Mouse (Mus musculus) erythroblast, embryonic 14.5 days (primary cell): ENCODE measurements around the gene Ptprn2. TPM values are rescaled to one million over a fixed set of nuclear protein-coding genes. Genes with fewer than 3 reads are reported as not detected.

Experiments
- H3K27me3 ChIP-seq: 2 replicates; pipeline ENCODE4 v1.6.1; 2012; ENCODE audit warnings: inconsistent platforms; ENCODE audit not compliant: control insufficient read depth
- H3K36me3 ChIP-seq: 2 replicates; pipeline ENCODE4 v1.6.1; 2012; ENCODE audit warnings: mild to moderate bottlenecking, inconsistent platforms; ENCODE audit not compliant: control insufficient read depth
- H3K4me1 ChIP-seq: 2 replicates; pipeline ENCODE4 v1.6.1; 2012; ENCODE audit warnings: inconsistent platforms; ENCODE audit not compliant: control insufficient read depth
- H3K4me3 ChIP-seq: replicated peaks from 2 replicates; pipeline ENCODE3; 2012; ENCODE audit warnings: moderate library complexity, mild to moderate bottlenecking, inconsistent platforms
- H3K9me3 ChIP-seq: 2 replicates; pipeline ENCODE4 v1.6.1; 2012; ENCODE audit warnings: low read length, inconsistent platforms, mixed read lengths; ENCODE audit not compliant: control insufficient read depth
- GATA1 ChIP-seq: IDR thresholded peaks from 2 replicates; pipeline ENCODE4 v1.6.1; 2012; ENCODE audit warnings: low read length, inconsistent platforms, mixed read lengths
- TAL1 ChIP-seq: IDR thresholded peaks from 3 replicates; pipeline ENCODE4 v1.6.1; 2012; ENCODE audit warnings: low read length, inconsistent platforms, mixed read lengths
- polyA plus RNA-seq: library from polyadenylated mRNA; stranded (reverse); fragments of >175 nt; gene quantifications from 2 replicates; pipeline ENCODE4 v1.2.3, GENCODE M21; 2012

Gene Ptprn2
- polyA plus RNA-seq, 1 experiment = 0.03 TPM

DNA sequence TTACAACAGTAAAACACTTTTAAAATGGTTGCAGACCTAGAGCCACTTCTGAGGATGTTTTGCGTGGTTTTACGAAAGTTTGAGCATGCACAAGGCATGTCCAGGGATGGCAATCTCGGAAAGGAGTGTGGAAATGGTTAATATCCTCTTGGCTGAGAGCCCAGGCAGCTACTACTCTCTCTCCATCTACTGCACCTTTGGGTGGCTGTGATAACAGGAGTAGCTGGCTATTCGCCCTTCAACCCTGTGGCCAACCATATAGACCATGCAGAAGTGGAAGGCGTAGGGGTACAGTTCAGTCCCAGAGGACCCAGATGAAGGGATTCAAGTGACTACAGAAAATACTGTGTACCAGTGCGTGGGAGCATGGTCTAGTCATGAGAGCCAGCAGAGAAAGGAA is 655.9 kb downstream of the Ptprn2 start:
- TF ChIP-seq GATA1 = no peak
- TF ChIP-seq TAL1 = no peak
- Histone ChIP-seq H3K27me3 (no peaks in the 10 kb centered on the region; the same call in 1 of the 2 replicates), H3K4me1 (no peaks in the 10 kb centered on the region), H3K4me3 (no peak overlapping the region), H3K36me3 (no peaks in the 10 kb centered on the region), H3K9me3 (no peaks in the 10 kb centered on the region)

DNA sequence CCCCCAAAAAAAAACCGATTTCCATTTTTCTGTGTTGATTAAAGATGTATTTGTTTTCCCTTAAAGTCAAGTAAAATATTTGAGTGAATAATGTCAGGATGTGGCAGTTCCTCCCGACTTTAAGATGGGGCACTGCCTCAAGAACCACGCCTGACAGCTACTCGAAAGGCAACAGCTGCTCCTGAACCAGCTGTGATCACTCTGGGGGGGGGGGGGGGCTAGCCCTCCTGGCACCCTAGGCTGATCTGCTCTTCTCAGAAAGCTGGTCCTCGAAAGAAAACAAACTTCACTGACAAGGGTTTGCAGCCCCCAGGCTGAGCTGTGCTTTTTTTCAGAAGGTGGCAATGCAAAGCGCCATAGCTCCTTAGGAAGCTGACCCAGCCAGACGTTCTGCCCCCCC is 663.7 kb downstream of the Ptprn2 start:
- TF ChIP-seq GATA1 = no peak
- no peak for TF ChIP-seq TAL1
- no peaks in the 10 kb centered on the region for H3K4me1 ChIP-seq
- H3K27me3 ChIP-seq = peaks cover 46% of the 10 kb centered on the region
- H3K36me3 ChIP-seq = no peaks in the 10 kb centered on the region
- H3K9me3 ChIP-seq = no peaks in the 10 kb centered on the region
- no peak overlapping the region for H3K4me3 ChIP-seq

DNA sequence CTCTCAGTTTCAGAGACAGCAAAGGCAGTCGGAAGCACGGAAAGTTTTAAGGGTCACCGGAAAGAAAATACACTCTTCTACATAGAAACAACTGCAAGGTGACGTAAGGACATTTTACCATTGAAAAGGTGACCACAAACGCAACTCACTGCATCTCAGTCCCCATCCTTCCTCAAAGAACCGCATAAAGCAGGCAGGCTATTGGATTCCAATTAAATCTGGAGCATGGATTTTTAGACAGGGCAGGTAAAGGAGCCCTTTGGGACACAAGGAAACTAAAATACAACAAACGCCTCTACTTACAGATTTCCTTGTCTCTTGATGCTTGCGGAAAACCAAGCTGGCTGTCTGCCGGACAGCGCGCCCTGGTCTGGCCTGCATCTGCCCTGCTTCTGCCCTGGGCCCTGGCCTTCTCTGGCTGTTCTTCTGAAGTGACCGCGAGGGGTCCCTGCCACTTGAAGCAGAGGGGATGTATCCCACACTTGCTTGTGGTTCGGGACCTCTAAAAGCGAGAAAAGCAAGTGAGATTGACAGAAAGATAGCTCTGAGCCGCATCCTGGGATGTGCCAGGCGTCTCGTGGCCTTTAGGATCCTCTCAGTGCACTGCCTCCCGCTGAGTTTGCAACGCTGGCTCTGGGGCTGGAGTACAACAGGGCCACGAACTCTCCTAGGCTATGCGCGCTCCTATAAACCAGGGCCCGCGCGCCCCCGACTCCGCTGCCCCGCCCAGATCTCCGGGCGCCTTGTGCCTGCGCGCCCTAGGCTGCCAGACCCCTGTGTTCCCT is 665.3 kb downstream of the Ptprn2 start:
- peaks cover 62% of the 10 kb centered on the region for H3K27me3 ChIP-seq
- no peaks in the 10 kb centered on the region for H3K4me1 ChIP-seq
- no peaks in the 10 kb centered on the region for H3K36me3 ChIP-seq
- TF ChIP-seq TAL1 = no peak
- no peak for TF ChIP-seq GATA1
- no peaks in the 10 kb centered on the region for H3K9me3 ChIP-seq
- no peak overlapping the region for H3K4me3 ChIP-seq

DNA sequence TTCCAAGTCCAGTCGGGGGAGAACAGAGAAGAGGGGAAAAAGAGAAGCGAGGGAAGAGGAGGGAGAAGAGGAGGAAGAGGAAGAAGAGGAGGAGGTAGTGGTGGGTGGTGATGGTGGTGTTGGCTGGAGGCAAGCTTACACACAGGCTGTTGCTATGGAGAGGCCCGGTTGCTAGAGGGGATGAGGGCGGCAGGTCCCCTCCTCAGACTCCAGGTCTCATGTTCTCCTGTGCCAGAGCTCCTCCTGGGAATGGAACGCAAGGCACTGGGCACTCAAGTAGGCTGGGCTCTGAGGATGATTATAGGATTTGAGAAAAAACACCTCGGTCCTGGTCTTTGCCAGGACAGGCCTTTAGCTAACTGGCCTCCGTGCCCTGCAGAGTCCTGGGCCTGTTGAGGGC is 666.1 kb downstream of the Ptprn2 start:
- Histone ChIP-seq H3K9me3 (no peaks in the 10 kb centered on the region), H3K27me3 (peaks cover 69% of the 10 kb centered on the region)
- TF ChIP-seq TAL1 (no peak), GATA1 (no peak)

GRCm38 (mm10) chr12:117152366-117153165 is 667.0 kb downstream of the Ptprn2 start:
- Histone ChIP-seq H3K9me3 (no peaks in the 10 kb centered on the region), H3K27me3 (peaks cover 76% of the 10 kb centered on the region)
- no peak for TF ChIP-seq TAL1
- no peak for TF ChIP-seq GATA1

More for the DNA sequence above, 666.1 kb downstream of the Ptprn2 start:
- no peaks in the 10 kb centered on the region for H3K4me1 ChIP-seq
- H3K36me3 ChIP-seq = no peaks in the 10 kb centered on the region
- H3K4me3 ChIP-seq = no peak overlapping the region

GRCm38 (mm10) chr12:117153166-117153480 is 667.6 kb downstream of the Ptprn2 start:
- Histone ChIP-seq H3K4me1 (no peaks in the 10 kb centered on the region), H3K36me3 (no peaks in the 10 kb centered on the region), H3K4me3 (no peak overlapping the region), H3K9me3 (no peaks in the 10 kb centered on the region), H3K27me3 (peaks cover 81% of the 10 kb centered on the region)
- TF ChIP-seq TAL1 (no peak), GATA1 (no peak)

More at GRCm38 (mm10) chr12:117152366-117153165, 667.0 kb downstream of the Ptprn2 start:
- Histone ChIP-seq H3K4me1 (no peaks in the 10 kb centered on the region), H3K36me3 (no peaks in the 10 kb centered on the region), H3K4me3 (no peak overlapping the region)

- H3K9me3 ChIP-seq = no peaks in the 10 kb centered on the region
- no peaks in the 10 kb centered on the region for H3K4me1 ChIP-seq
- H3K4me3 ChIP-seq = no peak overlapping the region
- H3K36me3 ChIP-seq = no peaks in the 10 kb centered on the region
- TF ChIP-seq GATA1 = no peak
- TF ChIP-seq TAL1 = no peak
- peaks cover 87% of the 10 kb centered on the region for H3K27me3 ChIP-seq
Measured at GRCm38 (mm10) chr12:117153671-117154355, 668.3 kb downstream of the Ptprn2 start.

DNA sequence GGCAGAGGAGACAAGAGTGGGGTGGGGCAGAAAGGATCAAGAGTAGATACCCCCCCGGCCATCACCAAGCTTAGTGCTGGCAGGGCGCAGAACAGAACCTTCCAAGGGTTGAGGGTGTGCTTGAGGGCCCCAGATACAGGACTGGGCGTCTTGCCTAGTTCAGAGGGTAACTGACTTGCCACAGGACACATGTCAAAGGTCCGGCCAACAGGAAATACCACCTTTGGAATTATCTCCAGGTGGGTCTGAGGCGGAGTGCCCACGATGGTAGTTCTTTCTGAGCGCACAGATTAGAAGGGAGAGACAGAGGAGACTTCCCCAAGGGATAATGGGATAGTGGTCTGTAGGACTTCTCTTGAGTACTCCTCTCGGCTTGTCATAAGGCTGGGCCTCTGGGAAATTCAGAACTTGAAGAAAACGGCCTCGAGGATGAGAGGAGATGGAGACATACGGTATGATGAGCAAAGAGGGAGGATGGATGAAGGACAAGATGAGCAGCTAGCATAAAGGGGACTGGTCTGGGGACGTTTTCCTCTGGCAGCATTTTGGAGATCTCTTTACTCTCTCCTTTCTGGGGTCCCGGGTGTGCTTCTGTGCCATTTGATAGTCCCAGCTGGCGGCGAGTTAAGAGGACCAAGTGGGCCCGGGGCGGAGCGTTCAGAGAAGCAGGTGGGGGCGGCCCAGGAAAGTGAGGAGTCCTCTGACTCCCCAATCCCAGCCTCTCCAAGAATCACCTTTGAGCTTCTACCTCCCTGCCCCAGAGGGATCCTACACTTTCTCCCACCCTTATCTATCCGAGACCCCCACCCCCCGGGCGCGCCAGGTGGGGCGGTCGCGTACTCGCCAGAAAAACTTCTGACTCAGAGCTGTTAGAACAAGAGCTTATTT is 669.1 kb downstream of the Ptprn2 start:
- peaks cover 93% of the 10 kb centered on the region for H3K27me3 ChIP-seq
- no peaks in the 10 kb centered on the region for H3K9me3 ChIP-seq
- no peaks in the 10 kb centered on the region for H3K4me1 ChIP-seq
- H3K36me3 ChIP-seq = no peaks in the 10 kb centered on the region
- TF ChIP-seq TAL1 = no peak
- no peak for TF ChIP-seq GATA1
- H3K4me3 ChIP-seq = no peak overlapping the region
